Mouse (Mus musculus) limb, embryonic 15.5 days (tissue): Measurements from ENCODE around the gene Dera. TPM values are rescaled to one million over a fixed set of nuclear protein-coding genes. Genes with fewer than 3 reads are reported as not detected.

ENCODE experiments used
- ATAC-seq: fragments of 200-750 bp; cut with Nextera tagmentation; 2 replicates; pipeline ENCODE4 v1.8.0; 2017; ENCODE audit warnings: low read depth, moderate TSS enrichment; ENCODE audit not compliant: insufficient number of reproducible peaks, low FRiP score, low TSS enrichment
- H3K27ac ChIP-seq: fragments of 300-500 bp; sonication (generic); 2 replicates; pipeline ENCODE4 v1.5.1; 2015; ENCODE audit warnings: moderate library complexity, mild to moderate bottlenecking, inconsistent platforms
- H3K27me3 ChIP-seq: fragments of 300-500 bp; sonication (generic); 2 replicates; pipeline ENCODE4 v1.6.1; 2015; ENCODE audit warnings: inconsistent platforms
- H3K36me3 ChIP-seq: fragments of 300-500 bp; sonication (generic); 2 replicates; pipeline ENCODE4 v1.6.1; 2015; ENCODE audit warnings: inconsistent platforms
- H3K4me1 ChIP-seq: fragments of 300-500 bp; sonication (generic); 2 replicates; pipeline ENCODE4 v1.6.1; 2015; ENCODE audit warnings: inconsistent platforms
- H3K4me2 ChIP-seq: fragments of 300-500 bp; sonication (generic); 2 replicates; pipeline ENCODE4 v1.6.1; 2015; ENCODE audit warnings: mild to moderate bottlenecking, inconsistent platforms
- H3K4me3 ChIP-seq: fragments of 300-500 bp; sonication (generic); 2 replicates; pipeline ENCODE4 v1.5.1; 2015; ENCODE audit warnings: mild to moderate bottlenecking, inconsistent platforms
- H3K9ac ChIP-seq: fragments of 300-500 bp; sonication (generic); 2 replicates; pipeline ENCODE4 v1.6.1; 2015; ENCODE audit warnings: inconsistent platforms
- H3K9me3 ChIP-seq: fragments of 300-500 bp; sonication (generic); 2 replicates; pipeline ENCODE4 v1.6.1; 2016; ENCODE audit warnings: inconsistent platforms
- WGBS: fragments of 180-500 bp; shearing (Covaris S2); methylation state at CpG from one replicate; pipeline ENCODE4 v1.1.7; 2015; 5-methylcytosine and 5-hydroxymethylcytosine counted together
- polyA plus RNA-seq: library from polyadenylated mRNA; unstranded; fragments of >200 nt; fragmentation: Nextera tagmentation; extraction: Ambion mirVana; gene quantifications from 2 replicates; pipeline ENCODE4 v1.2.1, GENCODE M21; 2015

Dera gene
- polyA plus RNA-seq, 1 experiment from 2014 or later, result 44.9 TPM

- Histone ChIP-seq H3K27me3 (no peaks in the 10 kb centered on the region), H3K4me2 (no peak overlapping the region), H3K4me1 (peaks cover 2% of the 10 kb centered on the region; the same call in 1 of the 2 replicates), H3K9ac (no peak overlapping the region), H3K27ac (no peak overlapping the region), H3K4me3 (no peak overlapping the region), H3K9me3 (no peaks in the 10 kb centered on the region), H3K36me3 (no peaks in the 10 kb centered on the region)
- WGBS, result 54% methylated on average over 2 of the region's 2 CpGs
- ATAC-seq, result no peak
Observed at GRCm38 (mm10) chr6:137789658-137790057, 35.3 kb downstream of the Dera start.

GRCm38 (mm10) chr6:137795494-137795893, 41.1 kb downstream of the Dera start:
- Histone ChIP-seq H3K36me3 (peaks cover 6% of the 10 kb centered on the region; the same call in 1 of the 2 replicates), H3K9me3 (peaks cover 5% of the 10 kb centered on the region; the same call in 1 of the 2 replicates), H3K9ac (no peak overlapping the region), H3K27me3 (no peaks in the 10 kb centered on the region), H3K27ac (no peak overlapping the region), H3K4me2 (no peak overlapping the region), H3K4me1 (no peaks in the 10 kb centered on the region), H3K4me3 (no peak overlapping the region)
- no peak for ATAC-seq
- 22% methylated on average over 2 of the region's 2 CpGs for WGBS

GRCm38 (mm10) chr6:137796596-137797567, 42.5 kb downstream of the Dera start:
- no peak overlapping the region for H3K4me3 ChIP-seq
- whole genome bisulfite sequencing, result 68% methylated on average over 29 of the region's 29 CpGs
- H3K4me1 ChIP-seq, result no peaks in the 10 kb centered on the region
- peaks cover 5% of the 10 kb centered on the region; the same call in 1 of the 2 replicates for H3K9me3 ChIP-seq
- H3K4me2 ChIP-seq, result no peak overlapping the region
- H3K9ac ChIP-seq, result no peak overlapping the region
- no peak for ATAC-seq
- peaks cover 6% of the 10 kb centered on the region; the same call in 1 of the 2 replicates for H3K36me3 ChIP-seq
- no peaks in the 10 kb centered on the region for H3K27me3 ChIP-seq
- no peak overlapping the region for H3K27ac ChIP-seq

- H3K27ac ChIP-seq, result no peak overlapping the region
- H3K4me1 ChIP-seq, result peaks cover 6% of the 10 kb centered on the region; the same call in 1 of the 2 replicates
- peaks cover 6% of the 10 kb centered on the region; the same call in 1 of the 2 replicates for H3K36me3 ChIP-seq
- no peaks in the 10 kb centered on the region for H3K27me3 ChIP-seq
- WGBS, result 78% methylated on average over 9 of the region's 9 CpGs
- H3K9ac ChIP-seq, result no peak overlapping the region
- no peak overlapping the region for H3K4me2 ChIP-seq
- H3K9me3 ChIP-seq, result peaks cover 5% of the 10 kb centered on the region; the same call in 1 of the 2 replicates
- H3K4me3 ChIP-seq, result no peak overlapping the region
- ATAC-seq, result no peak
Observed at GRCm38 (mm10) chr6:137799253-137799652, 44.9 kb downstream of the Dera start.

GRCm38 (mm10) chr6:137803456-137804005, 49.2 kb downstream of the Dera start:
- peaks cover 14% of the 10 kb centered on the region; the same call in 1 of the 2 replicates for H3K4me1 ChIP-seq
- ATAC-seq, result no peak
- peaks cover 5% of the 10 kb centered on the region; the same call in 1 of the 2 replicates for H3K9me3 ChIP-seq
- no peak overlapping the region for H3K27ac ChIP-seq
- no peaks in the 10 kb centered on the region for H3K27me3 ChIP-seq
- H3K4me3 ChIP-seq, result no peak overlapping the region
- 56% methylated on average over 12 of the region's 12 CpGs for WGBS
- H3K9ac ChIP-seq, result no peak overlapping the region
- H3K36me3 ChIP-seq, result peaks cover 6% of the 10 kb centered on the region; the same call in 1 of the 2 replicates
- no peak overlapping the region for H3K4me2 ChIP-seq

- H3K27ac ChIP-seq, result no peak overlapping the region
- no peak for ATAC-seq
Observed at GRCm38 (mm10) chr6:137804121-137804520, 49.8 kb downstream of the Dera start.

GRCm38 (mm10) chr6:137804606-137805005, 50.3 kb downstream of the Dera start:
- Histone ChIP-seq H3K4me1 (peaks cover 14% of the 10 kb centered on the region; the same call in 1 of the 2 replicates), H3K4me2 (no peak overlapping the region), H3K9me3 (peaks cover 5% of the 10 kb centered on the region; the same call in 1 of the 2 replicates), H3K9ac (no peak overlapping the region), H3K27ac (no peak overlapping the region), H3K27me3 (no peaks in the 10 kb centered on the region), H3K36me3 (peaks cover 6% of the 10 kb centered on the region; the same call in 1 of the 2 replicates), H3K4me3 (no peak overlapping the region)
- no peak for ATAC-seq
- WGBS, result 64% methylated on average over 9 of the region's 9 CpGs

More at GRCm38 (mm10) chr6:137804121-137804520, 49.8 kb downstream of the Dera start:
- 61% methylated on average over 7 of the region's 7 CpGs for WGBS
- Histone ChIP-seq H3K9me3 (peaks cover 5% of the 10 kb centered on the region; the same call in 1 of the 2 replicates), H3K27me3 (no peaks in the 10 kb centered on the region), H3K9ac (no peak overlapping the region), H3K4me1 (peaks cover 14% of the 10 kb centered on the region; the same call in 1 of the 2 replicates), H3K36me3 (peaks cover 6% of the 10 kb centered on the region; the same call in 1 of the 2 replicates), H3K4me3 (no peak overlapping the region), H3K4me2 (no peak overlapping the region)

- H3K27me3 ChIP-seq, result no peaks in the 10 kb centered on the region
- peaks cover 17% of the 10 kb centered on the region; the same call in 1 of the 2 replicates for H3K4me1 ChIP-seq
- H3K4me2 ChIP-seq, result no peak overlapping the region
- H3K27ac ChIP-seq, result no peak overlapping the region
- H3K9me3 ChIP-seq, result no peaks in the 10 kb centered on the region
- 69% methylated on average over 3 of the region's 3 CpGs for WGBS
- H3K36me3 ChIP-seq, result no peaks in the 10 kb centered on the region
- ATAC-seq, result no peak
- no peak overlapping the region for H3K4me3 ChIP-seq
- H3K9ac ChIP-seq, result no peak overlapping the region
Observed at GRCm38 (mm10) chr6:137806342-137806741, 52.0 kb downstream of the Dera start.

GRCm38 (mm10) chr6:137806806-137807205, 52.5 kb downstream of the Dera start:
- H3K36me3 ChIP-seq, result 0 out of 2 replicates have a peak, but pooled peaks cover under 1% of the 10 kb centered on the region
- ATAC-seq, result no peak
- H3K9me3 ChIP-seq, result no peaks in the 10 kb centered on the region
- H3K4me1 ChIP-seq, result peaks cover 17% of the 10 kb centered on the region; the same call in 1 of the 2 replicates
- no peaks in the 10 kb centered on the region for H3K27me3 ChIP-seq
- WGBS, result 80% methylated on average over 8 of the region's 8 CpGs
- H3K9ac ChIP-seq, result no peak overlapping the region
- no peak overlapping the region for H3K27ac ChIP-seq
- no peak overlapping the region for H3K4me2 ChIP-seq
- H3K4me3 ChIP-seq, result no peak overlapping the region

- Histone ChIP-seq H3K4me2 (no peak overlapping the region), H3K4me1 (peaks cover 17% of the 10 kb centered on the region; the same call in 1 of the 2 replicates), H3K9me3 (no peaks in the 10 kb centered on the region), H3K27ac (no peak overlapping the region), H3K27me3 (no peaks in the 10 kb centered on the region), H3K36me3 (peaks cover 5% of the 10 kb centered on the region; the same call in 1 of the 2 replicates), H3K4me3 (no peak overlapping the region), H3K9ac (no peak overlapping the region)
- no peak for ATAC-seq
- WGBS, result 72% methylated on average over 6 of the region's 6 CpGs
Observed at GRCm38 (mm10) chr6:137807296-137807695, 53.0 kb downstream of the Dera start.

GRCm38 (mm10) chr6:137808706-137809105, 54.4 kb downstream of the Dera start:
- H3K27me3 ChIP-seq, result no peaks in the 10 kb centered on the region
- H3K36me3 ChIP-seq, result peaks cover 5% of the 10 kb centered on the region; the same call in 1 of the 2 replicates
- ATAC-seq, result no peak
- WGBS, result 86% methylated on average over 6 of the region's 6 CpGs
- H3K9ac ChIP-seq, result no peak overlapping the region
- no peak overlapping the region for H3K4me2 ChIP-seq
- H3K9me3 ChIP-seq, result no peaks in the 10 kb centered on the region
- no peak overlapping the region for H3K4me3 ChIP-seq
- no peak overlapping the region for H3K27ac ChIP-seq
- peaks cover 16% of the 10 kb centered on the region; the same call in 1 of the 2 replicates for H3K4me1 ChIP-seq
